Mouse (Mus musculus) ES-CJ7 (cell line): ENCODE results near the gene Tubg1.
"Not testable (repeated sequence)": the region's sequence is repeated elsewhere in the genome, so short reads cannot be mapped to it uniquely, and the experiment has no call there.

ENCODE experiments used
- DNase-seq: peaks from one replicate; pipeline ENCODE4 v3.0.0; 2011; ENCODE audit warnings: low read depth, low spot score

Gene Tubg1

DNA sequence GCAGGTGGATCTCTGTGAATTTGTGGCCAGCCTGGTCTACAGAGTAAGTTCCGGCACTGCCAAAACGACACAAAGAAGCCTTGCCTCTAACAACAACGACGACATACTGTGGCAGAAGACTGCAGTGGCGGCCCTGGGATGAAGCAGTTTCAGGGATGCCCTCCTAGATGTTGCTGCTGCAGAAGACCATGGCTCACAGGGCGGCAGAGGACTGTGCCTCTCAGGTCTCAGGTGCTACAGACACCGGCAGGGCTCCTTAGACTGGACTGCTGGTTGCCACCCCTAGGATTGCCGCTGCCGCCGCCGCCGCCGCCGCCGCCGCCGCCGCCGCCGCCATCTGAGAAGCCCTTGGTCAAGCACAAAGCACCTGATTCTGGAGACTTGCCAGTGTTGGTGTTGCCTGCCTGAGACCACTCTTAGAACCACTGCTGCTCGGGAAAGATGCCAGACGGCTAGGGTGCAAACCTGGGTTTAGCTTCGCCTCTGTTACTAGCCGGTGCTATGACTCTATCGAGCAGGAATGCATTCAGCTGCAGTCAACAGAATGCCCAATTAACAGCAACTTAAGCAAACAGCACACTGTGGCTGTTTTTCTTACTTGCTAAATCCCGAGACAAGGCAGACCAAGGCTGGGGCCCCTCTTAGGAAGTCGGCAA, 20.6 kb downstream of the Tubg1 start:
- no peak for DNase-seq

- no peak for DNase-seq
These were observed 21.4 kb downstream of the Tubg1 start for GRCm38 (mm10) chr11:101141088-101141487.

DNA sequence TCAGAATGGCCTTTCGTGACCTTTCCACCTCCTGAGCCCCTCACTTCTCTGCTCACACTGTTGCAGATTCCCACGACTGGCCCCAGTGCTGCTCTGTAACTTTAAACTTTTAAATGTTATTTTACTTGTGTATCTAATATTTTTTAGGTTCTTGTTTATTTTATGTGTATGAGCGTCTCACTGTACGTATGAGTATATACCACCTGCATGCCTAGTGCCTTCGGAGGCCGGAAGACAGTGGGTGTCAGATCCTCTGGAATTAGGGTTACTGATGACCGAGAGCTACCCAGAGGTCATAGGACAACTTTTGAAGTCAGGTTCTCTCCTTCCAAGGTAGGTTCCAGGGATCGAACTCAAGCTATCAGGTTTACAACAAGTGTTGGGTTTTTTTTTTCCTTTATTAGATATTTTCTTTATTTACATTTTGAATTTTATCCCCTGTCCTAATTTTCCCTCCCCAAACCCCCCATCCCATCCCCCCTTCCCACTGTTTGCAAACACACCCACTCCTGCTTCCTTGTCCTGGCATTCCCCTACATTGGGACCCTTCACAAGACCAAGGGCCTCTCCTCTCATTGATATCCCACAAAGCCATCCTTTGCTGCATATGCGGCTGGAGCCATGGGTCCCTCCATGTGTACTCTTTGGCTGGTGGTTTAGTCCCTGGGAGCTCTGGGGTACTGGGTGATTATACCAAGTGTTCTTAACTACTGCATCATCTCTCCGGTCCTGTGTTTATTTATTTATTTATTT, 22.7 kb downstream of the Tubg1 start:
- no peak for DNase-seq

DNA sequence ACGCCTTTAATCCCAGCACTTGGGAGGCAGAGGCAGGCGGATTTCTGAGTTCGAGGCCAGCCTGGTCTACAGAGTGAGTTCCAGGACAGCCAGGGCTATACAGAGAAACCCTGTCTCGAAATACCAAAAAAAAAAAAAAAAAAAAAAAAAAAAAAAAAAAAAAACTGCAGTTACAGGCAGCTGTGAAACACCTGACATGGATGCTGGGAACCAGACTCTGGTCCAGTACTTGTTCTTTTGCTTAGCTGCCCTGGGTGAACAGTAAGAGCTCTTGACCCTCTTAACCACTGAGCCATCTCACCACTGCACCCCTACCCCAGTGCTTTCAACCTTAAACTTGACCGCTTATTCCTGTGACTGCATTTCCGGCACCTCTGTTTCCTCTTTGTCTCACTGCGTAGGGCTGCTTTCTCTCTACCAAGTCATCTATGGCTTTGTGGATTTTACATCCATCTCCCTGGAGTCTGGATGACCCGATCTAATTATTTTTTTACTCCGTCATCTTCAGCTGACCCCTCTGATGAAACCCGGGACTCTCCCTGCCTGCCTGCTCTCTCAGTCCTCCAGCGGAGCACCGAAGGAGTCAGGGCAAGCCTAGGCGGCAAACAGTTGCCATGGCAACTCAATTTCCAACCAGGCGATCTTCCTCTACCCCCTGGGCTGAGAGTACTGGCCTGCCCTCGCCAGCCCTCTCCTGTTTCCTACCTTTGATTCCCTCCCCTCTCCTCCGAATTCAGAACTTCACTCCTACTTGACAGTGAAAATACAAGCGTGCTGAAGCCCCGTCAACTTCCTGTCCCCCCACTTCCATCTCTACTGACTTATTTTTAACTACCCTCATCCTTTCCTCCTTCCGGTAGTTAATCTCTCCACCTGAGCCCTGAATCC, 23.8 kb downstream of the Tubg1 start:
- DNase-seq, result peak; percentile 83

GRCm38 (mm10) chr11:101146377-101146776, 26.6 kb downstream of the Tubg1 start:
- DNase-seq, result peak; percentile 83

GRCm38 (mm10) chr11:101148751-101149150, 29.0 kb downstream of the Tubg1 start:
- DNase-seq, result no peak

DNA sequence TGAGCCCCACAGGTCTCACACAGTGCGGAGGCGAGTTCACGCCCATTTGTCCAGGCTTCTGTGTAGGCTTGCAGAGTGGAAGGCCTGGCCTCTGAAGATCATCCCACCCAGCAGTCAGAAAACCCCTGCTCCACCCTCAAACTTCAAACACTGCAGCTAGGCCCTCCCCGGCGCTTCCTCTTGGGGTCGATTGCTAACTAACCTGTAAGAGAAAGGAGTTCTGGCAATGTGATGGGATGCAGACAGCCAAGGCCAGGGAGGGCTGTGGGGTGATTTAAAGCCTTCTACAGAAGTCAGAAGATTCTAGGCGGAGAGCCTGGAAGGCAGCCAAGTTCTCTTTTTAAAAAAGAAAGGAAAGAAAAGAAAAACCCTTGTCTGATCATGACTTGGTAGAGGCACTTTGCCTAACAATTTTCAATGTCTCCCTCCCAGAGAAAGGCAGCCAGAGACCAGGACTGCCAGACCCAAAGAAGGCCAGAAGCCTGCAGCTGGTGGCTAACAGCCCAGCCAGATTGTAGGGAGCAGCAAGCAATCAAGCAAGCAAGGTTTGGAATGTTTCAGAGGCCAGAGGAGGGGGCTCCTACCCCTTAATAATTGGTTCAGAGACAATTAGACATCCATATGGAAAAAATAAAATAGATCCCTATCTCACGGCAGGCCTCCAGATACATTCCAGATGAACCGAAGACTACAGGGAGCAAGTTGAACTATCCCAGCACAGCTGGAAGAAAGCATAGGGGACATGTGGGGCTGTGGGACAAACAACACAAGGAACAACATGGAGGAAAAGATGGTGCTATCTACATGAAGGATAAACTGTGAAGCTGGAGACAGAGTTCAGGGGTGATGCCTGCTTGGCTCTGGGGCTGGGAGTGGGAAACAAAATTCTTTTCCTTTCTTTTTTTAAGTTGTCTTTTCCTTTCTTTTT, 29.7 kb downstream of the Tubg1 start:
- peak; percentile 45 for DNase-seq

- no peak for DNase-seq
These were observed 31.3 kb downstream of the Tubg1 start for GRCm38 (mm10) chr11:101151063-101151462.

- no peak for DNase-seq
These were observed 33.1 kb downstream of the Tubg1 start for GRCm38 (mm10) chr11:101152825-101153224.

GRCm38 (mm10) chr11:101154648-101155047, 34.9 kb downstream of the Tubg1 start:
- DNase-seq, result no peak

- DNase-seq, result no peak
These were observed 35.4 kb downstream of the Tubg1 start for GRCm38 (mm10) chr11:101155151-101155550.

DNA sequence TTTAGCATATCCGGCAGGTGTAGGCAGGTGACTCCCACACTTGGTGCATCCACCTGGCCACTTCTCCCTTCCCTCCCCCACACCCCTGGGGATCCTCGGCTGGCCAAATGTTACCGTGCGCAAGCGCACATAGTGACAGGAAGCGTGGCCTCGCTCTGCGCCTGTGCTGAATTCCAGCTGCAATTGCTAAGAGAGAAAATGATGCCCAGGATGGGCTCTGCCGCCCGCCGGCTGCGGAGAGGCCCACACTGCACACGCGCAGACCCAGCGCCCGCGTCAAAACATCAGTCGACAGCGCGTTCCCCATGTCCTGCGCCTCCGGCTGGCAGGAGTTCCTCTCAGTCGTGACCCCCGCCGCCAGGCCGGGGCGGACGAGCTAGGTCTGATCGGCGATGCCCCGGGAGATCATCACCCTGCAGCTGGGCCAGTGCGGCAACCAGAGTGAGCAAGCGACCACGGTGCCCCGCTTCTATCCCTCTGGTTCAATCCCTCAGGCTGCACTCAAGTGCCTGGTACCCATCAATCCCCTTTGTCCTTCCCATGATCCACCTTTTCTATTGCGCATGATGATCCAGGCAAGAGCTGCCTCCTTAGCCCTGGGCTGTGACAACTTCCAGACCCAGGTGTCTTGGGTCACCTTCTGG, 36.1 kb downstream of the Tubg1 start, which contains the start of gene Tubg2:
Gene Tubg2, plus strand, starts transcription at position 180 of the 644 bp plus-strand sequence.
- DNase-seq, result peak; percentile 76

- not testable (repeated sequence) for DNase-seq
These were observed 40.4 kb downstream of the Tubg1 start for GRCm38 (mm10) chr11:101160151-101160550.

DNA sequence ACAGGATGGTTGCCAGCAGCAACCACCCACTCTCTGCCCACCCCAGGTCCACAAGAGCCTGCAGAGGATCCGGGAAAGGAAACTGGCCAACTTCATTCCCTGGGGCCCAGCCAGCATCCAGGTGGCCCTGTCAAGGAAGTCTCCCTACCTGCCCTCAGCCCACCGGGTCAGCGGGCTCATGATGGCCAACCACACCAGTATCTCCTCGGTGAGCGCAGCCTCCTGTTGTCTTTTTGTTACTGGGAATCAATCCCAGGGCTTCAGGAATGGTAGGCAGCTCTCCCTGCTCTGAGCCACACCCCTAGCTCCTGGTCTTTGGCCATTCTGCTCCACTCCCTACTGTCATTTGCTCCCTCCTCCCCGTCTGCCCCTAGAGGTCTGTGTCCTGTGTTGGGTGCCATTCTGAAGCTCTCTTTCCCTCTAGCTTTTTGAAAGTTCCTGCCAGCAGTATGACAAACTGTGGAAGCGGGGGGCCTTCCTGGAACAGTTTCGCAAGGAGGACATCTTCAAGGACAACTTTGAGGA, 41.3 kb downstream of the Tubg1 start:
- not testable (repeated sequence) for DNase-seq

DNA sequence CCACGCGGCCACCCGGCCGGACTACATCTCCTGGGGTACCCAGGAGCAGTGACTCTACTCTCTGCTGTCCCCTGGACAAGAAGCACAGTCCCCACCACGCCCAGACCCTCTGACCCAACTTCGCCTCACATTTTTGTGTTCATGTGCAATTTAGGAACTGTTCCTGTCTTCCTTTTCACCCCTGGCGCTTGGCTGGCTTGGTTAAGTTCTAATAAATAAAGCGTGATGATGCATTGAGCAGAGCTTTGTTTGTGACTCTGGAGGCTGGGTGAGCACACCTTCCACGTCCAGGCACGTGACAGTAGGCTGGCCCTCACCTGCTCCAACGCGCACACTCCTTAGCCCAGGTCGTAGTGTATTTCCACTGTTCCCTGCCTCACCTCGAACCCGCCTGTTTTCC, 41.8 kb downstream of the Tubg1 start:
- DNase-seq, result no peak

DNA sequence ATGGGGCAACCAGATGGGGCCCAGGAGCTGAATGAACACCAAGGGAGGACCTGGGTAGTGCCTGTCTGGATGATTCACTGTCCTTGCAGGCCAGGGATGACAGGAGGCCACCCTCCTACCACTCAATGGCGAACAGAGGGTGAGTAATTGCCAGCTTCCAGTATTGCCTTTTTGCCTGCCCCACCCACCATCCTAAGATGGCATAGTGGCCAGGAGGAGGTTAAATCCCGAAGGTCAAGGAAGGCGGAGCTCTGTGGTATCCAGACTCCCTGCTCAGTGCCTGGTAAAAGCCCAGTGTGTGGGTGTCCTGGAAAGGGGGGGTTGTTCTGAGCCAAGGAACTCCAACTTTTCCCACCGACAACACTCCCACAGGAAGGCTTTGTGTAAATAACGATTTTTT, 42.6 kb downstream of the Tubg1 start:
- DNase-seq, result no peak

DNA sequence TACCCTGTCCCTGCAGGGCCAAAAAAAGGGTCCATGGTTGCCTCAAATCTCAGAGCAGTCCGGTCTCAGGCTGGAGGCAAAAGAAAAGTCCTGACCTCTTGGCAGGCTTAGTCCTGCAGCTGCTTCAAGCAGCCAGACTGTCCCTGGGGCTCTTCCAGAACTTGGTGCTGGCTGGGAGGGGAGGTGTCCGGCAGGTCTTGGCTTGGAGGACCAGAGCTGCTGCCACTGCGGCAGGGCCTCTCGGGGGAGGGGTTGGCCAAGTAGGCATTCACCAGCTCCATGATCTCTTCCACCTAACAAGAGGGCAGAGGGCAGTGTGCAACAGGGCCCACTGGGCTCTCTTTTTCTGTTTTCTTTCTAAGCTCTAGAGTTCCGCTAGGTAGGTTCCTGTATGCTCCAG, 43.0 kb downstream of the Tubg1 start:
- no peak for DNase-seq

GRCm38 (mm10) chr11:101163476-101164350, 44.0 kb downstream of the Tubg1 start:
- DNase-seq, result peak; percentile 66

GRCm38 (mm10) chr11:101164351-101164665, 44.6 kb downstream of the Tubg1 start:
- DNase-seq, result no peak
